Mouse (Mus musculus): Measurements from ENCODE around the gene Stx11.

Gene Stx11

GRCm38 (mm10) chr10:12964151-12965075 is at the start of gene Stx11:
TSS of gene Stx11 (minus strand) at chr10:12964298.
- DNase-seq (ENCODE audit: low read depth, low spot score): no peak

GRCm38 (mm10) chr10:13008737-13009121 is 44.6 kb upstream of the Stx11 start:
- DNase-seq (ENCODE audit: low read depth, low spot score): no peak

GRCm38 (mm10) chr10:13007876-13008736 is 44.0 kb upstream of the Stx11 start:
- peak; percentile 96 for DNase-seq (ENCODE audit: low read depth, low spot score)

- DNase-seq (ENCODE audit: low read depth, low spot score): no peak
These were observed 40.9 kb upstream of the Stx11 start, which contains the start of gene Sf3b5 for GRCm38 (mm10) chr10:13005043-13005442. TSS of gene Sf3b5 (plus strand) at chr10:13005343.

GRCm38 (mm10) chr10:12996736-12997477 is 32.8 kb upstream of the Stx11 start:
- DNase-seq (ENCODE audit: low read depth, low spot score): peak; percentile 42

- DNase-seq (ENCODE audit: low read depth, low spot score): no peak
These were observed 29.4 kb upstream of the Stx11 start for GRCm38 (mm10) chr10:12993411-12994039.

GRCm38 (mm10) chr10:12991953-12992352 is 27.9 kb upstream of the Stx11 start:
- DNase-seq (ENCODE audit: low read depth, low spot score): no peak

- no peak for DNase-seq (ENCODE audit: low read depth, low spot score)
These were observed 22.8 kb upstream of the Stx11 start for GRCm38 (mm10) chr10:12986943-12987342.

- no peak for DNase-seq (ENCODE audit: low read depth, low spot score)
These were observed 22.4 kb upstream of the Stx11 start for GRCm38 (mm10) chr10:12986485-12986884.

GRCm38 (mm10) chr10:12985028-12985427 is 20.9 kb upstream of the Stx11 start:
- DNase-seq (ENCODE audit: low read depth, low spot score): no peak

- DNase-seq (ENCODE audit: low read depth, low spot score): no peak
These were observed 19.4 kb upstream of the Stx11 start for GRCm38 (mm10) chr10:12983516-12983915.

GRCm38 (mm10) chr10:12981071-12981470 is 17.0 kb upstream of the Stx11 start:
- DNase-seq (ENCODE audit: low read depth, low spot score): no peak

GRCm38 (mm10) chr10:12977787-12978212 is 13.7 kb upstream of the Stx11 start:
- DNase-seq (ENCODE audit: low read depth, low spot score): no peak

- DNase-seq (ENCODE audit: low read depth, low spot score): no peak
These were observed 12.5 kb upstream of the Stx11 start for GRCm38 (mm10) chr10:12976552-12976951.

GRCm38 (mm10) chr10:12975957-12976356 is 11.9 kb upstream of the Stx11 start:
- DNase-seq (ENCODE audit: low read depth, low spot score): no peak

- no peak for DNase-seq (ENCODE audit: low read depth, low spot score)
These were observed 11.4 kb upstream of the Stx11 start for GRCm38 (mm10) chr10:12975461-12975860.

GRCm38 (mm10) chr10:12974572-12974971 is 10.5 kb upstream of the Stx11 start:
- no peak for DNase-seq (ENCODE audit: low read depth, low spot score)

GRCm38 (mm10) chr10:12965669-12966180 is 1.6 kb upstream of the Stx11 start:
- no peak for DNase-seq (ENCODE audit: low read depth, low spot score)

- no peak for DNase-seq (ENCODE audit: low read depth, low spot score)
These were observed 543 bp downstream of the Stx11 start for GRCm38 (mm10) chr10:12963362-12964147.

- DNase-seq (ENCODE audit: low read depth, low spot score): no peak
These were observed 1.9 kb downstream of the Stx11 start for GRCm38 (mm10) chr10:12962238-12962637.
